Mouse (Mus musculus) adrenal gland, adult (tissue): Measurements from ENCODE around the gene Git1.

ENCODE experiments used
- DNase-seq, 2 experiments: peaks; one replicate each; pipeline ENCODE4 v3.0.0; 2022 to 2023; ENCODE audit warnings: low spot score in 1 of 2; ENCODE audit not compliant: inconsistent age in 2 of 2

Git1 gene

DNA sequence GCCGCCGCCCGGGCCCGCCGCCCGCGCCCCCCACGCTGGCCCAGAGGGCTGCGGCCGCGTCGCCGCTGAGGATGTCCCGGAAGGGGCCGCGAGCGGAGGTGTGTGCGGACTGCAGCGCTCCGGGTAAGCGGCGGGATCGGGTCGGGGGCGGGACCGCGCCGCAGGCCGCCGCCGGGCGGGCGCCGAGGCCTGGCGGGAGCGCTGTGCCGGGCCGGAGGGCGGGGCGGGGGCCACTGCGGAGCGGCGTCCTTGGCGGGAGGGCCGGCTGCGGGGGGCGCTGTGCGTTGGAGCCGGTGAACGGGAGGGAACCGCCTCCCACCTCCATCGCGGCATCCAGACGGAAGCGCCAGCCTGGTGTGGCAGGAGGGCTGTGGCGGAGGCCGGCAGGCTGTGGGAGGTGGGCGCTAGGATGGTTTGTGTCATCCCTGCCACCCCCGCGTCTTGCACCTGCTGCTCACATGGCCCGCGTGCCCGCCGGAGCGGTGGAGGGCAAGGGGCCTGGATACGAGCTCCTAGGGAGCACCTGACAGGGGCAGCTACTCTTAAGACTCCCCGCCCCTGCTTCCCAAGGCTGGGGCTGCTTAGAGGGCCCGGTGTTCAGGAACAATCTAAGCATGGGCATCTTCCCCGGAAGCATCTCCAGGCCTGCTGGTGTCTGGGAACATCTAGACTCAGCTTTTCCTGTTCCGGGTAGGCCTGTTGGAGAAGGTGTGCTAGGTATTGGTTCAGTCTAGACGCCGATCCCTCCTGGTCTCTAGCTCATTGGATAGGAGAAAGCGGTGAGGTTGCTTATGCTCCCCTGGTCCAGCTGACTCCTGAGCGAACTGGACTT is at the start of gene Git1:
TSS of gene Git1 (plus strand) at position 51 of the 832 bp plus-strand sequence.
- peak; percentile 72 to 80 for DNase-seq

DNA sequence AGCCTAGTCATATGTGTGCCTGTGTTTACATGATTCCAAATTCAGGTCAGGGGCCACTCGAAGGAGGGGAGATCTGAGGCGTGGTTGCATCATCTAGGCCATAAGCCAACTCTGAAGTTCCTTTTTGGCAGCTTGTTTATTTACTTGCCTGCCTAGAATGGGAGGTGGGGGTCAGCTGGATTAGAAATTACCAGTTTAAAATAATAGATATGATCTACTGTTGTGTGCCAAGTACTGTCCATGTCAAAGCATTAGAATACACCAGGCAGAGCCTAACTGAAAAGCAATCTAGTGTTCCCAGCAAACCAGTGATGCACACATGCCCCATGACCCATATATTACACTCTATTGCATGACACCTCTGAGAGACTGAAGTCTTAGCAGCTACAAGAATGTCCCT is 48.4 kb upstream of the Git1 start:
- DNase-seq, result peak in 1 of 2 experiments; percentile 78

DNA sequence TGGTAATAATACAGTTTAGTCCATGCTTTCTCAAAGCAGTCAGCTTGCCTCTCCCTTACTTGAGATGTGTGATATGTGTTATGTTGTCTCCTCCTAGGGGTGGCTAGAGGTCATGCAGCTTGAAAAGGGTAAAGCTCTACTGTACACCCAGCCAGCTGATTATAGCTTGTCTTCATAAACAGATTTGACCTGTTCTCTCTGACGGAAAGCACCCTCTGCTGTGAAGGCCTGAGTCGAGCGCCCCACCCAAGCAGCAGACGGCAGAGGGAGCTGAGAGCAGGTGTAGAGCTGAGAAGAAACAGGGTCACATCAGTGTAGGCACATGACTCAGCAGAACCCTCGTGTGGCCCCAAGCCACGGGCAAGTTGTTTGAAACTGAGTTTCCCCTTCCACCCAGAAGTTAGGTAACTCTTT is 46.7 kb upstream of the Git1 start:
- DNase-seq, result peak; percentile 53 to 90

DNA sequence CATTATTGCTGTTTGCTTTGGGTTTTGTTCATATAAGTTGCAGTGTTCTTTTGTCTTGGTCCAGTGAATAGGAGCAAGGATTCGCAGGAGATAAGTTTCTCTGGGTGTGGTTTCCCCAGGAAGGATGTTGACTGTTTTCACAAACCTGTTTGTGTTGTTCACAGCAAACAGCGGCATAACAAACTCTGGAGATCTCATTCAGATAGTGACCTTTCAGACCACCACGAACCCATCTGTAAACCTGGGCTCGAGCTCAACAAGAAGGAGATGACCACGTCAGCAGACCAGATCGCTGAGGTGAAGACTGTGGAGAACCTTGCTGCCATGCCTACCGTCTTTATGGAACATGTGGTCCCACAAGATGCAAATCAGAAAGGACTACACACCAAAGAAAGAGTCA is 44.1 kb upstream of the Git1 start:
- DNase-seq, result no peak

DNA sequence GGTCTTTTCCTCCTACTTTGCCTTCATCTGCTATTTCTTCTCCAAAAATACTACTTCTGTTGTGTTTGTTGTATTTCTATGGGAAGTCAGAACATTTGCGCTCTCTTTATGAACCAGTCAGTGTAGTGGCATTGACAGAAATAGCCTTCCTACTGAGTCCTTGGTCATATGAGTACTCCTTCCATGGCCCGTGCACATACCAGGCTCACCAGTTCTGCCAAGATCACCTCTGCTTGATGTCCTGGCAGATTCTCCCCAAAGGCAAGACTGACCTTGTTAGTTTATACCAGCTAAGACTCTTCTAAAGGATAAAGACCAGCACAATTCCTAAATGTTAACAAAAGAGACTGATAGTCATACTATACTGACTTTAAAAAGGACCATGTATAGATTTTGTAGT is 41.7 kb upstream of the Git1 start:
- no peak for DNase-seq

DNA sequence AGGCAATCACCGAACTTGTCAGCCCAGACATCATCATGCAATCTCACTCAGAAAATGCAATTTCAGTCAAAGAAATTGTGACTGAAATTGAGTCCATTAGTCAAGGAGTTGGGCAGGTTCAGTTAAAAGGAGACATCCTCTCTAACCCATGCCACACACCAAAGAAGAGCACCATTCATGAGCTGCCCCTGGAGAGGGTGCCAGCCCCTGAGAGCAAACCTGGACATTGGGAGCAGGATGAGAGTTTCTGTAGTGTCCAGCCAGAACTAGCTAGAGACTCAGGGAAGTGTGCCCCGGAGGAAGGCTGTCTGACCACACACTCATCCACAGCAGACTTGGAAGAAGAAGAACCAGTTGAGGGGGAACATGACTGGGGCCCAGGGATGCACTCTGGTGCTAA is 40.0 kb upstream of the Git1 start:
- no peak for DNase-seq

DNA sequence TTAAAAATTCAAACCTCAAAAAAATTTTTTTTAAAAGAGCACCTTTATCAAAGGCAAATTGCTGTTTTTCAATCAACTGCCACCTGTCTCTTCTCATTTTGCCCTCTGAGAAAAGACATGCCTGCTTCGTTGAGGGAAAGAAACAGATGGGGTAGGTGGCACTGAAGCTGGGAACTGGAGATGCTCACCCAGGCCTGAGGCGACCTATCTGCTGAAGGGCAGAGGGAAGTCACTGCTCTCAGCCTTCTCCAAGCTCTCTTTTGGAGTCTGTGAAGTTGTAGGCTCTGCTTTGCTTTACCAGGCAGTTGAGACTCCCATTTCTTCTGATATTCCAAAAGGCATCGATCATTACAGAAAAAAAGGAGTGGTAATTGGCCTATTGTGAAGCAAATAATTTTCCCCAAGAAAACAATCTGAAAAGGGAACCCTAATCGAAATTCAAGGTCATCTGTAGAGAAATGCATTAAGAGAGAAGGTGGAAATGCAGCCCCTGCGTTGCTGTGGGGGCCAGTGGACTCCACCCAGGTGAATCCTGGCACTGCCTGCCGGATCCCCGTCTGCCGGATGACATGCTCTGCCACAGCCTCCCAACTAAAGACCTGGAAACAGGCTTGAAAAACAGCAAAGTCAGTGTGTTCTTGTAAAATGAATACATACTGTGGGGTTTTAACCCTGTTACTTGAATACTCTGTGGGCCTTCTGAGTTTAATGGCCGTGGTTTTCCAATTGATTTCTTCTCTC is 37.4 kb upstream of the Git1 start:
- no peak for DNase-seq

DNA sequence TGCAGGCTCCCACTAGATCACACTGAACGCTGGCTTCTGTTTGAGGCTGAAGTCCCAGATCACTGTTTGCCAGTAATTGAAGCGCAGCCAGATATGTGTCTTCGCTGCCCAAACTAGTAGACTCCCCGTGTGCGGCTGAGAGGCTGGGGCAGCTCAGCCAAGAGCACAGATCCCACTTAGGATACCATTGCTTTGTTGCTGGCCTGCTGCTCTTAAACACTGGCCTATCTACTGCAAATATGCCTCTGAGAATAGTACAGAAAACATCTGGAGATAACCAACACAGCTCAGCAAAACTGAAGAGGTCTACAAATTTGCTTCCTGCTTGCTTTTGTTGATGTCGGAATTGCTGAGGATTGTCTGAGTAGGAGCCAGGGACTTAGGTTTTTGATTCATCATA is 36.5 kb upstream of the Git1 start:
- no peak for DNase-seq

DNA sequence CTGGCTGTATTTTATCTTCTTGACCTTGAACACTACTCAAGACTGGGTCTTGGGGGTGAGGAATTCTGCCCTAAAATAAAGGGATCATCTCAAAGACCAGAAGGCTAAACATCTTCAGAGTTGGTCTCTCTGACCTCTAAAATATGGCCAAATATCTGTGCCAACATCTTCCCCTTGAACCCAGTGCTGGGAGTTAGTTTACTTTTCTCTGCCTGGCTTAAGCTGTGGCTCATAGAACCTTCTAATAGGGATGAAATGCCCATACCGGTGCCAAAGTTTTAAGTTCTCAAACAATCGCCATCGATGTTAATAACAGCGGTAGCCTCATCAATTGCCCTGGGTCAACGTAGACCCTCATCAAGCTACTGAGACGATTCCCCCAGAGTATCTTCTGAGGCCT is 31.5 kb upstream of the Git1 start:
- DNase-seq, result no peak

DNA sequence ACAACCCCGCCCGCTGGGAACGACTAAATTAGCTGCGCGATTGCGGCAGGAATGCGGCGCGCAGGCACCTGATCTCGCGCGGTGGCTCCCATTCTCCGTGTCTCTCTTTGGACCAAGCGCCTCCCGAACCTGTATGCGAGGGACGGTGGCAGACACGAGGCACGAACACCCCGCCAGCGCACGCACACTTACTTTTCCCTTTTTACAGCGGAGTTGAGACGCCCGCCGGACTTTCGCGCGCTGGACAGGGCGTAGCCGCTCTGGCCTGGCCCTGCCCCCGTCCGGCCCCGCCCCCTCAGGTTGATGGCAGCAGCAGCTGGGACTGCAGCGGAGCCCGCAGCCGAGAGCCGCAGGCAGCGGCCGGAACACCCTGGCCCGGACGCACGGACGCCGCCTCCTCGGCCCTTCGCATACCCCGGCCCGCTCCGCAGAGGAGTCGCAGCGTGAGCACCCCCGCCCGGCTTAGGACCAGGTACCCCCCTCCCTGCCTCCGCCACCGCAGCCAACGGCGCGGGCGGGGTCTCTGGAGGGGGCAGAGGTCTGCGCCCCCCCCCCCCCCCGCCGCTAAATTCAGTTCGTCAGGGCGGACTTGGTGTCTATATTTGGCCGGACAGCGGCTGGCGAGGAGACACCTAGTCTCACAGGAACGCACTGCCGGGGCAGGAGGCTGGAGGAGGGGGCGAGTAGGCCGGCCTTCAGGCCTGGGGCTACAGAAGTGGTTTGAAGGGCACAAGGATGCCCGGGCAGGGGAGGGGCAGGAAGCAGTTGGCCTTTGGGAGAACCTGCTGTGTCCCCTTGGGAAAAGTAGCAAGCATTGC is 30.9 kb upstream of the Git1 start, which contains the start of gene Coro6:
TSS of gene Coro6 (plus strand) at position 129 of the 818 bp plus-strand sequence.
- peak; percentile 79 to 87 for DNase-seq

DNA sequence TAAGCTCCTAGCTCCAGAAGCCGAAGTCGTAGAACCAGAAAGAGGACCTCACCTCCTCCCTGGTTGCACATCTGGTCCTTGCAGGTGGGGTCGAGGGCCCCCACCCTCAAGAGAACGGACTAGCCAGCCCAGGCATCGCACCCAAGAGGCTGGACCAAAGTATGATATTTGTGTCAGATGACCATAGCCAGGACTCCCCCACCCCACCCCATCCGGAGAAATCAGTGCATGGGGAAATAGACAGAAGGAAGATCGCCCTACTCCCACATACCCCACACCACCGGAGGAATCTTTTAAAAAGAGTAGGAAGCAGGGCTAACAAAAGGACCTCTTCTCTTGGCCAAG is 30.3 kb upstream of the Git1 start:
- no peak for DNase-seq

DNA sequence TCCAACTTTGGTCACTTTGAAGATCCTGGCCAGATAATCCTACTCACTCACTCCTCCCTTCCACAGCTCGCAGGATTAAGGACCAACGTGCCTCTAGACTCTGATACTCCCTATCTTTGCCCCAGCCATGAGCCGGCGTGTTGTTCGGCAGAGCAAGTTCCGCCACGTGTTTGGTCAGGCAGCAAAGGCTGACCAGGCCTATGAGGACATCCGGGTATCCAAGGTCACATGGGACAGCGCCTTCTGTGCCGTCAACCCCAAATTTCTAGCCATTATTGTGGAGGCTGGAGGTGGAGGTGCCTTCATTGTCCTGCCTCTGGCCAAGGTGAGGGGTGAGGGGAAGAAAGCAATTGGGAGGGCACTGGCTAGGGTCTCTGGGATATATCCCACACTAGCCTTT is 29.6 kb upstream of the Git1 start:
- no peak for DNase-seq

DNA sequence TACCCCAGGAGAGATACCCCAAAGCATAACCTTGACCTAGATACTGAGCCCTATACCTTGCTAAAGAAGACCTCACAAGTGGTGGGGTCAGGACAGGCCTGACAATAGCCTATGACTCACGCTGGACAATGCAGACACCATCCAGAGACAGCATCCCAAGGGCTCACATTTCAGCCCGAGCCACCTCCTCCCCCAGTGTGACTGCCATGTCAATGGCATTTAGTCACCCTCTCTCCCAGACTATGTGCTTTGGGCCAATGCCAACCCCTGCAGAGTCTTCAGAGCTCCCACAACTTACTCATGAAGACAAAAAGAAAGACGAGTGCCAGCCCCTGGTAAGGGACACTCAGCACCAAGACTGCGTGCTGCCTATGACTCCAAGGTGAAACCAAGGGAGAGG is 28.7 kb upstream of the Git1 start:
- peak; percentile 80 to 86 for DNase-seq

DNA sequence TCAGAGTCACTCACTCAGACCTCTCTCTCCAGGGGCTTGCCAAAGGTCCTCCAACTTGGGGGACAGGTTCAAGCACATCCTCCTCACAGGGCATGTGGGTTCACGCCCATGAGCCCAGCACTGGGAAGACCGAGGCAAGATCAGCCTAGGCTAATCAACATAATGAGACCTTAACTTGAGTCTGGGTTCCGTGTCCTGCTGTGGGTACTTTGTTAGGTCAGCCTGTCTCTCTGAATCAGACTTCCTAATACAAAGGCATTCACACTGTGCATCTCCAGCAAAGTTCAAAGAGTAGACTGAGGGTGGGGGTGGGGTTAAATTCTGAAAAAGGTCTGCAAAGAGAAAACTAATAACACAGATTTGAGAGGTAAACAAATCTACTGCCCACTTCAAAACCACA is 28.3 kb upstream of the Git1 start:
- no peak for DNase-seq

DNA sequence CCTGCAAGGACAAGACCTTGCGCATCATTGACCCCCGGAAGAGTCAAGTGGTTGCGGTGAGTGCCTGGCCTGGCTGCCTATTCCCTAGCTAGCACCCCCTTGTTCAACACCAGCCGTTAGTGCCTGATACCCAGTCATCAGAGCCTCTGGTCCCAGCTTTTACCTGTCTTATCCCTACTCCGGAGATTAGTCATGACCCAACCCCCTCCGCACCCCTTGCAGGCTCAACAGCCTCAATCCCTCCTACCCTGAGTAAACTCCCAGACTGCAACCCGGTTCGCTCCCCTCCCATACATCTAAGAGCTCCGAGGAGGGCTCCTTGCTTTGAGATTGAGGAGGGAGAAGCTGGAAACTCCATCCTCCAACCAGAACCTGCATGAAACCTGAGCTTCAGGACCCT is 26.8 kb upstream of the Git1 start:
- DNase-seq, result no peak

DNA sequence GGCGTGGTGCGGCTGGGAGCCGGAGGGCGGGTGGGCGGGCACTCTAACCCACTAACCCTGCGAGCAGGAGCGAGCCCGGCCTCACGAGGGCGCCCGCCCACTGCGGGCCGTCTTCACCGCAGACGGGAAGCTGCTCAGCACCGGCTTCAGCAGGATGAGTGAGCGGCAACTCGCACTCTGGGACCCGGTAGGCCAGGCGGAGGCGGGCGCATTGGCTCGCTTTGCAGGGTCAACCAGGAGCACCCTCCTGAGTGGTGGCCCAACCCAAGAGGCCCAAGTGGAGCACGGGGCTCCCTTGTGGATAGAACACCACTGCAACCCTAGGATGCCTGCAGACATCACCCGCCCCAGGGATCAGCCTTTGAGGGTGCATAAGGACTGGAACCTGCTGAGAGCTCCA is 26.2 kb upstream of the Git1 start:
- peak; percentile 74 to 89 for DNase-seq

DNA sequence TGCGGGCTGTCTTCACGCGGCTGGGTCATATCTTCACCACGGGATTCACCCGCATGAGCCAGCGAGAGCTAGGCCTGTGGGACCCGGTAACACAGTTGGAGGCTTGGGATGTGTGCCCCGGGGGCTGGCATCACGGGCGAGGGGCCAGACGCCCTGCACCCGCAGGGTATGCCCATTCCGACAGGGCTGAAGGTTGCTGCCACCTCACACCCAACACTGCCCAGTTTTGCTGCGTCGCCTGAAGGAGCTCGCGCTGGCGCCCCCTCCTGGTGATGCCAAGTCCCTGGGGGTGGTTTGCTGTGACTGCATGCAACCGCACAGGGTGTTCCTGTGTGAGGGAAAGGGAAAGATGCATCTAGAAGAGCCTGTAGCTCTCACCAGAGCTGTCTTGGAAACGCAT is 25.6 kb upstream of the Git1 start:
- DNase-seq, result peak; percentile 84 to 92

DNA sequence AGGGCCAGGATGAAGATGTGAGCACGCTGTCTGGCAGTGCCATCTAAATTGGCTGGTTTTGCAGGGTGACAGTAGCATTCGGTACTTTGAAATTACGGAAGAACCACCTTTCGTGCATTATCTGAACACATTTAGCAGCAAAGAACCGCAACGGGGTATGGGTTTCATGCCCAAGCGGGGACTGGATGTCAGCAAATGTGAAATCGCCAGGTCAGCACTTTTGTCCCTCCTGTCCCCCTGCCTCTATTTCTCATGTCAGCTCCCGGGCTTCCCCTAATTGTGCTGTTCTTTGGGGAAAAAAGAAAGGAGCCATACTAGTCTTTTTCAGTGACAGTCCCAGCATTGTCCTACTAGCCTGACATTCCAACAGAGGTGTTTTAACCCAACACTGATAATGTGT is 25.0 kb upstream of the Git1 start:
- no peak for DNase-seq

DNA sequence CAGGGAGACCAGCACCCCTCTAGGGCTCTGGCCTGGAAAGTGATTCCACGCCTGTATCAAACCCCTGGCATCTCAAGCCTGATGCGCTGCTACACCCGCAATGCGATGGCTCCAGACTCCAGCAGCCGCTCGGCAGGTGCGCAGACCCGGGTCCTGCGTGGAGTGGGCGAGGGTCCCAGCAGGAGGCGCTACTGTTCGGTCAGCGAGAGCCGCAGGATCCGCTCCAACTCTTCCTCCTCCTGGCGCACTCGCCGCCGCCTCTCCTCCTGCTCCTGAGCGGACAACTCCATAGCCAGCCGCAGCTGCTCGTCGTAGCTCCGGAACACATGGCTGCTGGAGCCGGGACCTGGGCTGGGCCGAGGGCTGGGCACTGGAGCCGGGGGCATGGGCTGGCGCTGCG is 22.0 kb upstream of the Git1 start:
- DNase-seq, result no peak

DNA sequence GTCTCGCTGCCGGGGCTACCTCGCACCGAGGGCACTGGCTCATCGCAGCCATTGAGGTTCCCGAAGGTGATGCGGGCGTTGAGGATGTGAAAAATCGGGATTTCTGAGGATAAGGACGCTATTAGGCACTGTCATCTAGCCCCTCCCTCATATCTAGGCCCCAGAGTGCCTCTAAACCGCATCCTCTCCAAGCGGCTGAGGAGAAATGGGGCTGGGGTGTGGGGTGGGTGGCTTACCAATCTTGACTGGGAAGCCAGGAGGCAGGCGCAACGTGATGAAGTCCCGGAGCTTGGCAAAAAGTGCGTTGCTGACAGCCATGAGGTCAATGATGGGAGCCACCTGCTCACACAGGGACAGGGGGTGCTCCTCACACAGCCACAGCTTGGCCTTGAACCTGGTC is 20.6 kb upstream of the Git1 start:
- DNase-seq, result no peak

DNA sequence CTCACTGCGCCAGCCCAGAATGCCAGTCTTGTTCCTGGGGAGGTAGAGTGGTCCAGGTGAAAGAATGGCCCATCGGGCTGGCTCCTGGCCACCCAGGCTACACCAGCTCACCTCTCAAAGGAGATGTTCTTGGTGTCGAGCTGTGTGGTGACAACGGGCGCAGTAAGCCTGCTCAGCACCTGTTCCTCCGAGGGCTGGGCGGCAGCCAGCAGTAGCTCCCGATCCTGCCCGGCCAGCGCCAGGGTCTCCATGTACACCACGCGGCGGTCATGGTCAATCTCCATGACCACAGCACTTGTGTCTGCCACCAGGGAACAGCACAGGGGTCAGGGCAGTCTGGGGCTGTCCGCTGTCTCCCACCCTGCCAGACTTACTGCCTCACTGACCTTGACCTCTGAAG is 17.1 kb upstream of the Git1 start:
- no peak for DNase-seq

DNA sequence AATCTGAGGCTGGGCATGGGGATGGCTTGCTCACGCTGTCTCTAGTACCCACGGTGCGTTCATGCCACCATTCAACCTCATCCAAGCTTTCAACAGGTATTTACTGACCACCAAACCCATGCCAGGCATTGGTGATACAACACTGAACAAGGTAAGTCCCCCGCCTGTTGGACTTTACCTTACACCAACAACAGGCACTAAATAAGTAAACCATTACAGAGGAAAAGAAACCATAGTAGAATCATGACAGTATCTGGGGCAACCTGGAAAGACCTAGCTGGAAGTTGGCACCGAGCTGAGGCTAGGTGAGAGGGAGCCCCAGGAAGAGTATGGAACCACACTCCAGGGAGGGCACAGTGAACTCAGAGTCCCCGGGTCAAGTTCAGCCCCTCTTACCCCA is 16.5 kb upstream of the Git1 start:
- no peak for DNase-seq
